Mouse (Mus musculus) regulatory T cell (primary cell): ENCODE measurements at regions not wholly inside any gene's neighbourhood (a gene's known extent, or its start where the extent isn't known, plus 50 kb on each side); places are given as distances from the start of the nearest gene placed in this dataset.

Experiments
- in situ Hi-C: fragments of 300-600 bp; cut with MboI, MseI; formaldehyde crosslinking; loops from one replicate; pipeline ENCODE4 v1.15.1; 2025; ENCODE audit warnings: high pct_unique_total_duplicates

GRCm38 (mm10) chr14:105426597-105427334 is 168.4 kb downstream of the Ndfip2 start:
- in situ Hi-C loops = no loop called here

- in situ Hi-C loops = no loop called here
Measured at GRCm38 (mm10) chr14:105417967-105418366, 159.6 kb downstream of the Ndfip2 start.

GRCm38 (mm10) chr14:105417458-105417960 is 159.1 kb downstream of the Ndfip2 start:
- in situ Hi-C loops = no loop called here

- in situ Hi-C loops = no loop called here
Measured at GRCm38 (mm10) chr14:105416964-105417363, 158.6 kb downstream of the Ndfip2 start.

GRCm38 (mm10) chr14:105404662-105405061 is 146.3 kb downstream of the Ndfip2 start:
- in situ Hi-C loops = no loop called here

- in situ Hi-C loops = no loop called here
Measured at GRCm38 (mm10) chr14:105404241-105404640, 145.9 kb downstream of the Ndfip2 start.

GRCm38 (mm10) chr14:105403256-105403655 is 144.9 kb downstream of the Ndfip2 start:
- in situ Hi-C loops = no loop called here

GRCm38 (mm10) chr14:105402556-105402955 is 144.2 kb downstream of the Ndfip2 start:
- in situ Hi-C loops = no loop called here

GRCm38 (mm10) chr14:105397467-105397866 is 139.1 kb downstream of the Ndfip2 start:
- in situ Hi-C loops = loop anchor here (10.0 kb wide), 2 partner anchors 427 to 507 kb away; no protein-coding TSS in a partner anchor

GRCm38 (mm10) chr14:105392079-105392813 is 133.9 kb downstream of the Ndfip2 start:
- in situ Hi-C loops = loop anchor here (10.0 kb wide), 2 partner anchors 433 to 513 kb away; no protein-coding TSS in a partner anchor

GRCm38 (mm10) chr14:105391430-105391829 is 133.1 kb downstream of the Ndfip2 start:
- in situ Hi-C loops = loop anchor here (10.0 kb wide), 2 partner anchors 433 to 513 kb away; no protein-coding TSS in a partner anchor

- in situ Hi-C loops = no loop called here
Measured at GRCm38 (mm10) chr14:105385119-105385518, 126.7 kb downstream of the Ndfip2 start.

- in situ Hi-C loops = no loop called here
Measured at GRCm38 (mm10) chr14:105383382-105383781, 125.0 kb downstream of the Ndfip2 start.

- in situ Hi-C loops = no loop called here
Measured at GRCm38 (mm10) chr14:105380101-105380500, 121.7 kb downstream of the Ndfip2 start.

- in situ Hi-C loops = no loop called here
Measured at GRCm38 (mm10) chr14:105377770-105378169, 119.4 kb downstream of the Ndfip2 start.

- in situ Hi-C loops = no loop called here
Measured at GRCm38 (mm10) chr14:105377035-105377621, 118.8 kb downstream of the Ndfip2 start.

- in situ Hi-C loops = no loop called here
Measured at GRCm38 (mm10) chr14:105369637-105370435, 111.5 kb downstream of the Ndfip2 start.

- in situ Hi-C loops = no loop called here
Measured at GRCm38 (mm10) chr14:105360530-105360929, 102.2 kb downstream of the Ndfip2 start.

- in situ Hi-C loops = no loop called here
Measured at GRCm38 (mm10) chr14:105359829-105360228, 101.5 kb downstream of the Ndfip2 start.
